Mouse (Mus musculus): ENCODE results near the gene Zan. TPM values are rescaled to one million over a fixed set of nuclear protein-coding genes. Genes with fewer than 3 reads are reported as not detected.

Zan gene
- polyA plus RNA-seq, 2 experiments from 2014 or later, result 0.11 to 0.21 TPM

Other genes with a start within 250 kb of the Zan start
- not detected for gene Ache, start 189.5 kb downstream of the Zan start, polyA plus RNA-seq (2017; shearing (Covaris generic))
- 1 to 10 TPM in 1 of 2 experiments, not detected in 1; 1.7 TPM for gene Ufsp1, start 182.4 kb downstream of the Zan start, polyA plus RNA-seq (2017; shearing (Covaris generic))
- gene Srrt, start 169.4 kb downstream of the Zan start, polyA plus RNA-seq (2017; shearing (Covaris generic)), result 10 to 100 TPM; 65.0 to 75.8 TPM
- 1 to 10 TPM; 1.3 to 1.5 TPM for gene Trip6, start 162.7 kb downstream of the Zan start, polyA plus RNA-seq (2017; shearing (Covaris generic))
- gene Slc12a9, start 143.5 kb downstream of the Zan start, polyA plus RNA-seq (2017; shearing (Covaris generic)), result 10 to 100 TPM in 1 of 2 experiments, 1 to 10 TPM in 1; 7.8 to 10.1 TPM
- gene Ephb4, start 127.0 kb downstream of the Zan start, polyA plus RNA-seq (2017; shearing (Covaris generic)), result not detected
- 10 to 100 TPM; 60.7 to 66.2 TPM for gene Pop7, start 25.5 kb upstream of the Zan start, polyA plus RNA-seq (2017; shearing (Covaris generic))
- 10 to 100 TPM; 18.5 to 22.6 TPM for gene Gigyf1, start 41.5 kb upstream of the Zan start, polyA plus RNA-seq (2017; shearing (Covaris generic))
- not detected for gene Epo, start 56.2 kb upstream of the Zan start, polyA plus RNA-seq (2017; shearing (Covaris generic))
- 10 to 100 TPM; 73.0 to 82.7 TPM for gene Gnb2, start 56.4 kb upstream of the Zan start, polyA plus RNA-seq (2017; shearing (Covaris generic))
- gene Actl6b, start 76.5 kb upstream of the Zan start, polyA plus RNA-seq (2017; shearing (Covaris generic)), result not detected
- gene Tfr2, start 92.8 kb upstream of the Zan start, polyA plus RNA-seq (2017; shearing (Covaris generic)), result under 1 TPM; 0.60 to 0.79 TPM
- gene Mospd3, start 124.0 kb upstream of the Zan start, polyA plus RNA-seq (2017; shearing (Covaris generic)), result 10 to 100 TPM; 33.2 to 38.8 TPM
- under 1 TPM in 1 of 2 experiments, not detected in 1; 0.53 TPM for gene Pcolce, start 136.7 kb upstream of the Zan start, polyA plus RNA-seq (2017; shearing (Covaris generic))
- under 1 TPM in 1 of 2 experiments, not detected in 1; 0.33 TPM for gene Fbxo24, start 151.9 kb upstream of the Zan start, polyA plus RNA-seq (2017; shearing (Covaris generic))
- 10 to 100 TPM; 61.6 to 68.6 TPM for gene Lrch4, start 152.1 kb upstream of the Zan start, polyA plus RNA-seq (2017; shearing (Covaris generic))
- gene Gm20605, start 152.1 kb upstream of the Zan start, polyA plus RNA-seq (2017; shearing (Covaris generic)), result 10 to 100 TPM in 1 of 2 experiments, 1 to 10 TPM in 1; 8.1 to 10.2 TPM
- gene Sap25, start 164.3 kb upstream of the Zan start, polyA plus RNA-seq (2017; shearing (Covaris generic)), result 10 to 100 TPM; 30.0 to 32.3 TPM
- gene Irs3, start 168.7 kb upstream of the Zan start, polyA plus RNA-seq (2017; shearing (Covaris generic)), result not detected
- 10 to 100 TPM; 15.8 to 20.1 TPM for gene Agfg2, start 207.7 kb upstream of the Zan start, polyA plus RNA-seq (2017; shearing (Covaris generic))

Measured in activated CD4-positive, CD25-positive, alpha-beta regulatory T cell, adult 4 months (primary cell).